Mouse (Mus musculus) adrenal gland, postnatal 14 days (tissue): ENCODE data around the gene Rps21. TPM values are rescaled to one million over a fixed set of nuclear protein-coding genes. Genes with fewer than 3 reads are reported as not detected.

Source experiments
- DNase-seq: peaks from one replicate; pipeline ENCODE4 v3.0.0; 2021; ENCODE audit warnings: mixed read lengths
- long read RNA-seq, 2 experiments: library from polyadenylated mRNA; stranded (forward); transcript quantifications; one replicate each; pipeline ENCODE4 v2.0.0; 2021
- total RNA-seq: library from RNA; stranded (reverse); gene quantifications from 2 replicates; pipeline ENCODE4 v1.2.3, GENCODE M21; 2021

Rps21 gene
- 787 and 921 TPM in 2 replicates for total RNA-seq
- long read RNA-seq, experiment 1, transcript Rps21-201 (6 exons, 394 nt) = major isoform, 83 of 129 reads
- long read RNA-seq, experiment 1, partial matches to known transcripts = 42 of 129 reads
- long read RNA-seq, experiment 1, other reads (novel, unspliced or antisense) = 4 of 129 reads
- long read RNA-seq, experiment 2, transcript Rps21-201 (6 exons, 394 nt) = major isoform, 109 of 169 reads
- long read RNA-seq, experiment 2, partial matches to known transcripts = 57 of 169 reads
- long read RNA-seq, experiment 2, other reads (novel, unspliced or antisense) = 3 of 169 reads

- peak; percentile 98 for DNase-seq
These were observed at the start of gene Rps21 for GRCm38 (mm10) chr2:180257001-180257521. Rps21 (plus strand) TSS chr2:180257377.

GRCm38 (mm10) chr2:180207840-180208239 is 49.3 kb upstream of the Rps21 start:
- DNase-seq = peak; percentile 76

- DNase-seq = no peak
These were observed 48.2 kb upstream of the Rps21 start for GRCm38 (mm10) chr2:180208976-180209375.

- DNase-seq = no peak
These were observed 44.9 kb upstream of the Rps21 start for GRCm38 (mm10) chr2:180212255-180212654.

- peak; percentile 77 for DNase-seq
These were observed 42.7 kb upstream of the Rps21 start for GRCm38 (mm10) chr2:180214352-180214978.

- DNase-seq = peak; percentile 69
These were observed 42.1 kb upstream of the Rps21 start for GRCm38 (mm10) chr2:180215011-180215461.

GRCm38 (mm10) chr2:180215951-180216350 is 41.2 kb upstream of the Rps21 start:
- DNase-seq = peak; percentile 82

- DNase-seq = no peak
These were observed 40.3 kb upstream of the Rps21 start for GRCm38 (mm10) chr2:180216921-180217320.

- peak; percentile 83 for DNase-seq
These were observed 39.6 kb upstream of the Rps21 start for GRCm38 (mm10) chr2:180217587-180217986.

- DNase-seq = no peak
These were observed 38.9 kb upstream of the Rps21 start for GRCm38 (mm10) chr2:180218241-180218640.

- peak; percentile 73 for DNase-seq
These were observed 38.5 kb upstream of the Rps21 start for GRCm38 (mm10) chr2:180218677-180219076.

- DNase-seq = no peak
These were observed 37.8 kb upstream of the Rps21 start for GRCm38 (mm10) chr2:180219145-180219943.

GRCm38 (mm10) chr2:180220165-180220564 is 37.0 kb upstream of the Rps21 start:
- no peak for DNase-seq

- DNase-seq = no peak
These were observed 36.1 kb upstream of the Rps21 start for GRCm38 (mm10) chr2:180221051-180221450.

GRCm38 (mm10) chr2:180222250-180222649 is 34.9 kb upstream of the Rps21 start:
- peak; percentile 50 for DNase-seq

GRCm38 (mm10) chr2:180224647-180225043 is 32.5 kb upstream of the Rps21 start:
- DNase-seq = no peak

GRCm38 (mm10) chr2:180225044-180225761 is 32.0 kb upstream of the Rps21 start:
- peak; percentile 58 for DNase-seq

- DNase-seq = peak; percentile 84
These were observed 31.3 kb upstream of the Rps21 start, which contains the start of gene Lama5 for GRCm38 (mm10) chr2:180225762-180226378. Lama5 (minus strand) TSS chr2:180225859.

- peak; percentile 74 for DNase-seq
These were observed 29.7 kb upstream of the Rps21 start for GRCm38 (mm10) chr2:180227262-180228059.

- peak; percentile 45 for DNase-seq
These were observed 29.1 kb upstream of the Rps21 start for GRCm38 (mm10) chr2:180228060-180228458.
